Mouse (Mus musculus) midbrain, embryonic 11.5 days (tissue): ENCODE data around the gene Rnf166. TPM values are rescaled to one million over a fixed set of nuclear protein-coding genes. Genes with fewer than 3 reads are reported as not detected.

Source experiments
- ATAC-seq: fragments of 200-750 bp; cut with Nextera tagmentation; 2 replicates; pipeline ENCODE4 v1.8.0; 2017; ENCODE audit warnings: moderate TSS enrichment, moderate library complexity; ENCODE audit not compliant: low FRiP score
- DNase-seq: peaks from one replicate; pipeline ENCODE4 v3.0.0; 2015; ENCODE audit warnings: low spot score; ENCODE audit errors: missing footprints
- H3K27ac ChIP-seq: fragments of 300-500 bp; sonication (generic); 2 replicates; pipeline ENCODE4 v1.5.1; 2014; ENCODE audit warnings: low read depth, low read length
- H3K27me3 ChIP-seq: fragments of 300-500 bp; sonication (generic); 2 replicates; pipeline ENCODE4 v1.6.1; 2014; ENCODE audit warnings: mild to moderate bottlenecking, low read length, moderate library complexity, mixed read lengths; ENCODE audit not compliant: control insufficient read depth, insufficient read depth
- H3K36me3 ChIP-seq: fragments of 300-500 bp; sonication (generic); 2 replicates; pipeline ENCODE4 v1.6.1; 2014; ENCODE audit warnings: mild to moderate bottlenecking, low read length, moderate library complexity, mixed read lengths; ENCODE audit not compliant: control insufficient read depth, insufficient read depth
- H3K4me1 ChIP-seq: fragments of 300-500 bp; sonication (generic); 2 replicates; pipeline ENCODE4 v1.6.1; 2014; ENCODE audit warnings: low read length; ENCODE audit not compliant: control insufficient read depth, insufficient read depth
- H3K4me2 ChIP-seq: fragments of 300-500 bp; sonication (generic); 2 replicates; pipeline ENCODE4 v1.6.1; 2014; ENCODE audit warnings: mild to moderate bottlenecking, moderate library complexity
- H3K4me3 ChIP-seq: fragments of 300-500 bp; sonication (generic); 2 replicates; pipeline ENCODE4 v1.5.1; 2014; ENCODE audit warnings: low read depth, low read length
- H3K9ac ChIP-seq: fragments of 300-500 bp; sonication (generic); 2 replicates; pipeline ENCODE4 v1.6.1; 2014; ENCODE audit warnings: low read length
- H3K9me3 ChIP-seq: fragments of 300-500 bp; sonication (generic); 2 replicates; pipeline ENCODE4 v1.6.1; 2016; ENCODE audit warnings: low read length; ENCODE audit not compliant: control insufficient read depth
- WGBS: fragments of 180-500 bp; shearing (Covaris S2); extraction: QIAGEN DNeasy Blood & Tissue Kit; methylation state at CpG from one replicate; pipeline ENCODE4 v1.1.7; 2014; 5-methylcytosine and 5-hydroxymethylcytosine counted together
- polyA plus RNA-seq: library from polyadenylated mRNA; unstranded; fragments of >200 nt; fragmentation: Nextera tagmentation; extraction: Ambion mirVana; gene quantifications from 2 replicates; pipeline ENCODE4 v1.2.1, GENCODE M21; 2014

The Rnf166 gene
- polyA plus RNA-seq, 1 experiment from 2014 or later = 29.7 TPM

- H3K4me2 ChIP-seq = no peak overlapping the region
- no peak overlapping the region for H3K27ac ChIP-seq
- no peak for DNase-seq
- ATAC-seq = no peak
- no peak overlapping the region for H3K4me3 ChIP-seq
- no peak overlapping the region for H3K9ac ChIP-seq
- peaks cover under 1% of the 10 kb centered on the region; the same call in 1 of the 2 replicates for H3K4me1 ChIP-seq
- no peaks in the 10 kb centered on the region for H3K9me3 ChIP-seq
- H3K27me3 ChIP-seq = no peaks in the 10 kb centered on the region
- H3K36me3 ChIP-seq = no peaks in the 10 kb centered on the region
- WGBS = 82% methylated on average over 7 of the region's 7 CpGs
Measured at GRCm38 (mm10) chr8:122512392-122512791, 36.5 kb upstream of the Rnf166 start.

- H3K27me3 ChIP-seq = no peaks in the 10 kb centered on the region
- 85% methylated on average over 16 of the region's 16 CpGs for WGBS
- no peaks in the 10 kb centered on the region for H3K36me3 ChIP-seq
- no peak for DNase-seq
- H3K4me2 ChIP-seq = no peak overlapping the region
- no peak overlapping the region for H3K9ac ChIP-seq
- H3K9me3 ChIP-seq = no peaks in the 10 kb centered on the region
- H3K27ac ChIP-seq = no peak overlapping the region
- no peak for ATAC-seq
- H3K4me1 ChIP-seq = no peaks in the 10 kb centered on the region
- H3K4me3 ChIP-seq = no peak overlapping the region
Measured at GRCm38 (mm10) chr8:122511552-122511951, 35.7 kb upstream of the Rnf166 start.

- H3K27me3 ChIP-seq = no peaks in the 10 kb centered on the region
- no peaks in the 10 kb centered on the region for H3K36me3 ChIP-seq
- H3K27ac ChIP-seq = no peak overlapping the region
- H3K4me2 ChIP-seq = no peak overlapping the region
- H3K4me3 ChIP-seq = no peak overlapping the region
- peak; percentile 93 for DNase-seq
- no peak overlapping the region for H3K9ac ChIP-seq
- no peaks in the 10 kb centered on the region for H3K4me1 ChIP-seq
- peak; percentile 52; the same call in 1 of the 2 replicates for ATAC-seq
- no peaks in the 10 kb centered on the region for H3K9me3 ChIP-seq
- WGBS = 36% methylated on average over 10 of the region's 10 CpGs
Measured at GRCm38 (mm10) chr8:122500856-122501255, 25.0 kb upstream of the Rnf166 start.

GRCm38 (mm10) chr8:122497912-122498311, 22.0 kb upstream of the Rnf166 start:
- no peak overlapping the region for H3K4me3 ChIP-seq
- H3K4me2 ChIP-seq = no peak overlapping the region
- H3K9ac ChIP-seq = no peak overlapping the region
- no peak overlapping the region for H3K27ac ChIP-seq
- H3K27me3 ChIP-seq = no peaks in the 10 kb centered on the region
- no peak for DNase-seq
- WGBS = 68% methylated on average over 17 of the region's 17 CpGs
- no peak for ATAC-seq
- no peaks in the 10 kb centered on the region for H3K36me3 ChIP-seq
- H3K9me3 ChIP-seq = no peaks in the 10 kb centered on the region
- no peaks in the 10 kb centered on the region for H3K4me1 ChIP-seq

- DNase-seq = no peak
- no peaks in the 10 kb centered on the region for H3K36me3 ChIP-seq
- WGBS = 88% methylated on average over 12 of the region's 12 CpGs
Measured at GRCm38 (mm10) chr8:122497016-122497734, 21.3 kb upstream of the Rnf166 start.

GRCm38 (mm10) chr8:122488387-122488786, 12.5 kb upstream of the Rnf166 start:
- Histone ChIP-seq H3K4me3 (no peak overlapping the region), H3K27ac (no peak overlapping the region), H3K9ac (no peak overlapping the region), H3K4me2 (no peak overlapping the region), H3K36me3 (0 out of 2 replicates have a peak, but pooled peaks cover 5% of the 10 kb centered on the region), H3K27me3 (no peaks in the 10 kb centered on the region), H3K4me1 (no peaks in the 10 kb centered on the region), H3K9me3 (no peaks in the 10 kb centered on the region)
- ATAC-seq = no peak
- WGBS = 95% methylated on average over 9 of the region's 9 CpGs
- DNase-seq = no peak

More at GRCm38 (mm10) chr8:122497016-122497734, 21.3 kb upstream of the Rnf166 start:
- Histone ChIP-seq H3K27ac (no peak overlapping the region), H3K9me3 (no peaks in the 10 kb centered on the region), H3K4me3 (no peak overlapping the region), H3K4me2 (no peak overlapping the region), H3K4me1 (no peaks in the 10 kb centered on the region), H3K9ac (no peak overlapping the region), H3K27me3 (no peaks in the 10 kb centered on the region)
- ATAC-seq = no peak

- Histone ChIP-seq H3K36me3 (peaks cover 29% of the 10 kb centered on the region), H3K9me3 (no peaks in the 10 kb centered on the region), H3K4me1 (no peaks in the 10 kb centered on the region), H3K4me3 (no peak overlapping the region), H3K4me2 (no peak overlapping the region), H3K27ac (no peak overlapping the region), H3K27me3 (no peaks in the 10 kb centered on the region), H3K9ac (no peak overlapping the region)
- DNase-seq = no peak
- 90% methylated on average over 12 of the region's 12 CpGs for WGBS
- ATAC-seq = no peak
Measured at GRCm38 (mm10) chr8:122484831-122485230, 9.0 kb upstream of the Rnf166 start.

GRCm38 (mm10) chr8:122483877-122484276, 8.0 kb upstream of the Rnf166 start:
- Histone ChIP-seq H3K9me3 (no peaks in the 10 kb centered on the region), H3K4me1 (no peaks in the 10 kb centered on the region), H3K36me3 (peaks cover 36% of the 10 kb centered on the region), H3K4me3 (no peak overlapping the region), H3K4me2 (no peak overlapping the region), H3K27ac (no peak overlapping the region), H3K9ac (no peak overlapping the region), H3K27me3 (no peaks in the 10 kb centered on the region)
- 95% methylated on average over 7 of the region's 7 CpGs for WGBS
- no peak for DNase-seq
- ATAC-seq = no peak

GRCm38 (mm10) chr8:122482448-122482847, 6.6 kb upstream of the Rnf166 start:
- Histone ChIP-seq H3K9ac (no peak overlapping the region), H3K36me3 (peaks cover 38% of the 10 kb centered on the region), H3K4me1 (no peaks in the 10 kb centered on the region), H3K4me3 (no peak overlapping the region), H3K27ac (no peak overlapping the region), H3K9me3 (no peaks in the 10 kb centered on the region), H3K27me3 (no peaks in the 10 kb centered on the region), H3K4me2 (no peak overlapping the region)
- WGBS = 96% methylated on average over 8 of the region's 8 CpGs
- no peak for DNase-seq
- no peak for ATAC-seq
